Mouse (Mus musculus) CD8-positive naive resting alpha-beta T cell, adult 2 months (primary cell): Measurements from ENCODE around the gene Rab30.
"Not testable (repeated sequence)": the region's sequence is repeated elsewhere in the genome, so short reads cannot be mapped to it uniquely, and the experiment has no call there.

ENCODE experiments used
- DNase-seq, 2 experiments: peaks; one replicate each; pipeline ENCODE4 v3.0.0; 2022; ENCODE audit warnings: low read depth in 2 of 2, low spot score in 2 of 2

Gene Rab30

GRCm38 (mm10) chr7:92741152-92741860 is at the start of gene Rab30:
Gene Rab30 (plus strand): TSS chr7:92741603.
- DNase-seq: peak; percentile 83 to 84

- DNase-seq: no peak
Measured at GRCm38 (mm10) chr7:92696395-92696794, 45.0 kb upstream of the Rab30 start.

GRCm38 (mm10) chr7:92698770-92699169 is 42.6 kb upstream of the Rab30 start:
- no peak for DNase-seq

GRCm38 (mm10) chr7:92703661-92704060 is 37.7 kb upstream of the Rab30 start:
- DNase-seq: no peak

GRCm38 (mm10) chr7:92705534-92705933 is 35.9 kb upstream of the Rab30 start:
- DNase-seq: no peak

GRCm38 (mm10) chr7:92706711-92707110 is 34.7 kb upstream of the Rab30 start:
- DNase-seq: no peak

- DNase-seq: no peak
Measured at GRCm38 (mm10) chr7:92709573-92709972, 31.8 kb upstream of the Rab30 start.

- DNase-seq: no peak
Measured at GRCm38 (mm10) chr7:92711593-92711992, 29.8 kb upstream of the Rab30 start.

GRCm38 (mm10) chr7:92715055-92715454 is 26.3 kb upstream of the Rab30 start:
- no peak for DNase-seq

- DNase-seq: no peak
Measured at GRCm38 (mm10) chr7:92720156-92720905, 21.1 kb upstream of the Rab30 start.

- no peak for DNase-seq
Measured at GRCm38 (mm10) chr7:92723750-92724149, 17.7 kb upstream of the Rab30 start.

GRCm38 (mm10) chr7:92724261-92724660 is 17.1 kb upstream of the Rab30 start:
- no peak for DNase-seq

- DNase-seq: not testable (repeated sequence)
Measured at GRCm38 (mm10) chr7:92729583-92729982, 11.8 kb upstream of the Rab30 start.

- DNase-seq: no peak
Measured at GRCm38 (mm10) chr7:92730465-92730864, 10.9 kb upstream of the Rab30 start.

- DNase-seq: no peak
Measured at GRCm38 (mm10) chr7:92730959-92731358, 10.4 kb upstream of the Rab30 start.

- DNase-seq: no peak
Measured at GRCm38 (mm10) chr7:92732136-92732535, 9.3 kb upstream of the Rab30 start.

- no peak for DNase-seq
Measured at GRCm38 (mm10) chr7:92737560-92737959, 3.8 kb upstream of the Rab30 start.

GRCm38 (mm10) chr7:92739956-92740355 is 1.4 kb upstream of the Rab30 start:
- DNase-seq: no peak

GRCm38 (mm10) chr7:92740411-92741115 is 840 bp upstream of the Rab30 start:
- DNase-seq: no peak

GRCm38 (mm10) chr7:92741861-92742249 is 452 bp downstream of the Rab30 start:
- DNase-seq: peak in 1 of 2 experiments; percentile 34

- DNase-seq: no peak
Measured at GRCm38 (mm10) chr7:92742341-92742741, 938 bp downstream of the Rab30 start.

GRCm38 (mm10) chr7:92742774-92743173 is 1.4 kb downstream of the Rab30 start:
- DNase-seq: no peak
